Mouse (Mus musculus) lung, embryonic 16.5 days (tissue): ENCODE results near the gene Tmem176b. TPM values are rescaled to one million over a fixed set of nuclear protein-coding genes. Genes with fewer than 3 reads are reported as not detected.
A peak's percentile ranks its signal among the peaks of the same experiment; 100 is the strongest.
"Not testable (repeated sequence)": the region's sequence is repeated elsewhere in the genome, so short reads cannot be mapped to it uniquely, and the experiment has no call there.

Experiments
- ATAC-seq: fragments of 200-750 bp; cut with Nextera tagmentation; 2 replicates; pipeline ENCODE4 v1.8.0; 2017; ENCODE audit warnings: low read depth, mild to moderate bottlenecking, moderate library complexity
- H3K27ac ChIP-seq: fragments of 300-500 bp; sonication (generic); 2 replicates; pipeline ENCODE4 v1.5.1; 2014; ENCODE audit warnings: mild to moderate bottlenecking, control low read depth, low read length
- H3K27me3 ChIP-seq: fragments of 300-500 bp; sonication (generic); 2 replicates; pipeline ENCODE4 v1.6.1; 2014; ENCODE audit warnings: low read depth, low read length, mixed read lengths; ENCODE audit not compliant: control insufficient read depth, insufficient read depth
- H3K36me3 ChIP-seq: fragments of 300-500 bp; sonication (generic); 2 replicates; pipeline ENCODE4 v1.6.1; 2014; ENCODE audit warnings: low read length; ENCODE audit not compliant: control insufficient read depth, insufficient read depth
- H3K4me1 ChIP-seq: fragments of 300-500 bp; sonication (generic); replicated peaks from 2 replicates; pipeline ENCODE4 v1.6.1; 2014; ENCODE audit warnings: low read length, mixed read lengths; ENCODE audit not compliant: control insufficient read depth, insufficient read depth
- H3K4me2 ChIP-seq: fragments of 300-500 bp; sonication (generic); 2 replicates; pipeline ENCODE4 v1.6.1; 2014; ENCODE audit warnings: low read depth, low read length, control low read depth
- H3K4me3 ChIP-seq: fragments of 300-500 bp; sonication (generic); 2 replicates; pipeline ENCODE4 v1.5.1; 2014; ENCODE audit warnings: mild to moderate bottlenecking, low read length, control low read depth
- H3K9ac ChIP-seq: fragments of 300-500 bp; sonication (generic); 2 replicates; pipeline ENCODE4 v1.6.1; 2014; ENCODE audit warnings: low read length, control low read depth
- H3K9me3 ChIP-seq: fragments of 300-500 bp; sonication (generic); 2 replicates; pipeline ENCODE4 v1.6.1; 2016; ENCODE audit warnings: low read length; ENCODE audit not compliant: control insufficient read depth
- WGBS: fragments of 180-500 bp; shearing (Covaris S2); extraction: QIAGEN DNeasy Blood & Tissue Kit; methylation state at CpG from one replicate; pipeline ENCODE4 v1.1.7; 2014; 5-methylcytosine and 5-hydroxymethylcytosine counted together
- polyA plus RNA-seq: library from polyadenylated mRNA; unstranded; fragments of >200 nt; fragmentation: Nextera tagmentation; extraction: Ambion mirVana; gene quantifications from 2 replicates; pipeline ENCODE4 v1.2.1, GENCODE M21; 2015

The Tmem176b gene
- polyA plus RNA-seq: 450 and 479 TPM in 2 replicates

- Histone ChIP-seq H3K27me3 (no peaks in the 10 kb centered on the region), H3K27ac (peak within 1 kb of the TSS; percentile 94), H3K4me3 (peak within 1 kb of the TSS; percentile 53), H3K36me3 (peaks cover 32% of the 10 kb centered on the region), H3K9me3 (no peaks in the 10 kb centered on the region), H3K4me1 (peaks cover 28% of the 10 kb centered on the region), H3K9ac (peak within 1 kb of the TSS; percentile 81), H3K4me2 (peak within 1 kb of the TSS; percentile 87)
- under 1% methylated on average over 6 of the region's 6 CpGs for WGBS
- peak; percentile 95 for ATAC-seq
These were observed at the start of gene Tmem176b for GRCm38 (mm10) chr6:48840973-48841625. Gene Tmem176b, minus strand, starts transcription at chr6:48841496.

- WGBS: 49% methylated on average over 5 of the region's 5 CpGs
- Histone ChIP-seq H3K36me3 (no peaks in the 10 kb centered on the region), H3K9ac (no peak overlapping the region), H3K4me1 (no peaks in the 10 kb centered on the region), H3K27ac (no peak overlapping the region), H3K4me2 (no peak overlapping the region), H3K27me3 (no peaks in the 10 kb centered on the region), H3K4me3 (no peak overlapping the region), H3K9me3 (no peaks in the 10 kb centered on the region)
- ATAC-seq: no peak
These were observed 35.3 kb upstream of the Tmem176b start for GRCm38 (mm10) chr6:48876510-48877135.

GRCm38 (mm10) chr6:48875515-48875914 lies 34.2 kb upstream of the Tmem176b start:
- no peaks in the 10 kb centered on the region for H3K9me3 ChIP-seq
- H3K4me1 ChIP-seq: no peaks in the 10 kb centered on the region
- no peak overlapping the region for H3K4me3 ChIP-seq
- no peak for ATAC-seq
- H3K27me3 ChIP-seq: no peaks in the 10 kb centered on the region
- H3K4me2 ChIP-seq: no peak overlapping the region
- no peaks in the 10 kb centered on the region for H3K36me3 ChIP-seq
- no peak overlapping the region for H3K9ac ChIP-seq
- H3K27ac ChIP-seq: no peak overlapping the region
- 79% methylated on average over 6 of the region's 6 CpGs for WGBS

- Histone ChIP-seq H3K9ac (no peak overlapping the region), H3K4me1 (no peaks in the 10 kb centered on the region), H3K4me3 (no peak overlapping the region), H3K27me3 (no peaks in the 10 kb centered on the region), H3K27ac (no peak overlapping the region), H3K9me3 (no peaks in the 10 kb centered on the region), H3K36me3 (no peaks in the 10 kb centered on the region), H3K4me2 (no peak overlapping the region)
- no peak for ATAC-seq
- 75% methylated on average over 4 of the region's 4 CpGs for WGBS
These were observed 33.3 kb upstream of the Tmem176b start for GRCm38 (mm10) chr6:48874576-48874975.

GRCm38 (mm10) chr6:48872596-48872995 lies 31.3 kb upstream of the Tmem176b start, which contains the start of gene Aoc1:
Gene Aoc1, plus strand, starts transcription at chr6:48872896.
- H3K4me2 ChIP-seq: no peak within 1 kb of the TSS
- no peak for ATAC-seq
- no peaks in the 10 kb centered on the region for H3K9me3 ChIP-seq
- no peak within 1 kb of the TSS for H3K4me3 ChIP-seq
- no peaks in the 10 kb centered on the region for H3K4me1 ChIP-seq
- H3K9ac ChIP-seq: no peak within 1 kb of the TSS
- H3K27me3 ChIP-seq: no peaks in the 10 kb centered on the region
- no peak within 1 kb of the TSS for H3K27ac ChIP-seq
- H3K36me3 ChIP-seq: no peaks in the 10 kb centered on the region
- WGBS: 60% methylated on average over 5 of the region's 5 CpGs

GRCm38 (mm10) chr6:48869774-48870173 lies 28.5 kb upstream of the Tmem176b start:
- 49% methylated on average over 2 of the region's 2 CpGs for WGBS
- Histone ChIP-seq H3K27ac (no peak overlapping the region), H3K9me3 (no peaks in the 10 kb centered on the region), H3K36me3 (no peaks in the 10 kb centered on the region), H3K4me2 (no peak overlapping the region), H3K9ac (no peak overlapping the region), H3K4me1 (no peaks in the 10 kb centered on the region), H3K27me3 (no peaks in the 10 kb centered on the region), H3K4me3 (no peak overlapping the region)
- ATAC-seq: no peak

- H3K9ac ChIP-seq: no peak overlapping the region
- WGBS: 60% methylated on average over 4 of the region's 4 CpGs
These were observed 25.9 kb upstream of the Tmem176b start for GRCm38 (mm10) chr6:48867158-48867557.

GRCm38 (mm10) chr6:48866355-48866950 lies 25.2 kb upstream of the Tmem176b start:
- H3K4me2 ChIP-seq, H3K4me3 ChIP-seq, H3K9me3 ChIP-seq, H3K27ac ChIP-seq, H3K36me3 ChIP-seq, H3K9ac ChIP-seq, H3K4me1 ChIP-seq, ATAC-seq, H3K27me3 ChIP-seq: not testable (repeated sequence)
- 48% methylated on average over 1 of the region's 1 CpGs for WGBS

More at GRCm38 (mm10) chr6:48867158-48867557, 25.9 kb upstream of the Tmem176b start:
- Histone ChIP-seq H3K27ac (no peak overlapping the region), H3K4me3 (no peak overlapping the region), H3K36me3 (no peaks in the 10 kb centered on the region), H3K4me1 (no peaks in the 10 kb centered on the region; the same call in 1 of the 2 replicates), H3K9me3 (no peaks in the 10 kb centered on the region), H3K27me3 (no peaks in the 10 kb centered on the region), H3K4me2 (no peak overlapping the region)
- no peak for ATAC-seq

GRCm38 (mm10) chr6:48865152-48865745 lies 24.0 kb upstream of the Tmem176b start:
- Histone ChIP-seq H3K4me2 (no peak overlapping the region), H3K4me3 (no peak overlapping the region), H3K9me3 (no peaks in the 10 kb centered on the region), H3K27me3 (no peaks in the 10 kb centered on the region), H3K4me1 (no peaks in the 10 kb centered on the region; the same call in none of the 2 replicates), H3K36me3 (no peaks in the 10 kb centered on the region), H3K27ac (no peak overlapping the region), H3K9ac (no peak overlapping the region)
- ATAC-seq: no peak
- 69% methylated on average over 1 of the region's 1 CpGs for WGBS
